Mouse (Mus musculus) left cerebral cortex, postnatal 10 days (tissue): ENCODE data around the gene Tgds. TPM values are rescaled to one million over a fixed set of nuclear protein-coding genes. Genes with fewer than 3 reads are reported as not detected.
A peak's percentile ranks its signal among the peaks of the same experiment; 100 is the strongest.
"Not testable (repeated sequence)": the region's sequence is repeated elsewhere in the genome, so short reads cannot be mapped to it uniquely, and the experiment has no call there.

Source experiments
- DNase-seq, 2 experiments: peaks; one replicate each; pipeline ENCODE4 v3.0.0; 2021 to 2022; ENCODE audit warnings: low spot score in 2 of 2, mixed read lengths in 1 of 2; ENCODE audit errors: extremely low spot score in 1 of 2
- intact Hi-C: fragments of 180-260 bp; cut with DNase I; formaldehyde crosslinking; loops from one replicate; pipeline ENCODE4 v1.15.1; 2025
- total RNA-seq, 2 experiments: library from RNA; stranded (reverse); gene quantifications; 2 replicates each; pipeline ENCODE4 v1.2.3; 2021

Tgds gene
- 1 to 10 TPM; 8.7 to 9.6 TPM for total RNA-seq

- intact Hi-C loops: loop anchor here (5.0 kb wide), 1 partner anchor 130 kb away; no protein-coding TSS in a partner anchor
- DNase-seq: peak; percentile 98 to 100
Measured at GRCm38 (mm10) chr14:118132642-118132977, at the start of gene Tgds. TSS of gene Tgds (minus strand) at chr14:118132755.

- DNase-seq: peak; percentile 29 to 69
- intact Hi-C loops: no loop called here
Measured at GRCm38 (mm10) chr14:118180711-118181177, 48.2 kb upstream of the Tgds start.

- intact Hi-C loops: no loop called here
- peak in 1 of 2 experiments; percentile 66 for DNase-seq
Measured at GRCm38 (mm10) chr14:118180117-118180557, 47.6 kb upstream of the Tgds start.

- intact Hi-C loops: loop anchor here (10.0 kb wide), 1 partner anchor 415 kb away; no protein-coding TSS in a partner anchor
- no peak for DNase-seq
Measured at GRCm38 (mm10) chr14:118179701-118180100, 47.1 kb upstream of the Tgds start.

GRCm38 (mm10) chr14:118179251-118179650 lies 46.7 kb upstream of the Tgds start:
- no peak for DNase-seq
- intact Hi-C loops: loop anchor here (10.0 kb wide), 1 partner anchor 416 kb away; no protein-coding TSS in a partner anchor

- intact Hi-C loops: loop anchor here (10.0 kb wide), 1 partner anchor 419 kb away; no protein-coding TSS in a partner anchor
- DNase-seq: no peak
Measured at GRCm38 (mm10) chr14:118175694-118176085, 43.1 kb upstream of the Tgds start.

- no peak for DNase-seq
- intact Hi-C loops: loop anchor here (10.0 kb wide), 1 partner anchor 420 kb away; no protein-coding TSS in a partner anchor
Measured at GRCm38 (mm10) chr14:118175071-118175693, 42.6 kb upstream of the Tgds start.

- DNase-seq: no peak
- intact Hi-C loops: loop anchor here (10.0 kb wide), 1 partner anchor 421 kb away; no protein-coding TSS in a partner anchor
Measured at GRCm38 (mm10) chr14:118173590-118174203, 41.1 kb upstream of the Tgds start.

DNA sequence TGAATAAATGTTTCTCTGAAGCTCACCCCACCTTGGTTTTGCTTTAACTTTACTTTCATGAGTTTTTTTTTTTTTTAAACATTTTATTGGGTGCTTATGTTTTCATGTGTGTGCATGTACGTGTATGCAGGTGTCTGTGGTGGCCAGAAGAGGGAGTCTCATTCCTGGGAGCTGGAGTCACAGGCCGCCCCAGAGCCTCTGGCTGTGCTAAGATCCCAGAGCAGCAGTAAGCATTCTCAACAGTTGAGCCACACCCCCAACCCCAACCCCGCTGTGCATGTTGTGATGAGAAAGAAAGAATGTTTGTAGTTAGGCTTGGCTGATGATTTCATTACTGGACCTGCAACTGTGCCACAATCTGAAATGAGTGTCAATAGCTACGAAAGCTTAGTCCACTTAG lies 36.2 kb upstream of the Tgds start:
- intact Hi-C loops: no loop called here

DNA sequence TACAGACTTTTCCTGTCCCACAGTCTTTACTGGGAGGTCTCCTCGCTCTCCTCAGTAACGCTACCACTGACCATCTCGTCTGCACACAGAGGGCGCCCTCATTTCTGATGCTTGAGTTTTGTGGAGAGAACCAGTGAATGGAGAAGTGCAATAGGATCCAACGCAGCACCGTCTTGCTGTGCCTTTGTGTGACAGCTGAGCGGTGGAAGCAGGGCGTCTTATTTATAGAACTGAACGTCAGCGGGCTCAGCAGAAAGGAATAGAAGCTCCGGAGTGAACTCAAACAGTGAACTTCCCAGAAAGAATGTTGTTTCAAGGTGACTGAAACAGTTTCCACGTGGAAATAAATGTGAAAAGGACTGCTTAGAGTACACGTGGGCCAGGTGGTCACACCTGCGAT lies 30.1 kb upstream of the Tgds start:
- intact Hi-C loops: no loop called here
- DNase-seq: no peak

More for the DNA sequence above, 36.2 kb upstream of the Tgds start:
- DNase-seq: no peak

- DNase-seq: no peak
- intact Hi-C loops: no loop called here
Measured at GRCm38 (mm10) chr14:118161751-118162150, 29.2 kb upstream of the Tgds start.

- DNase-seq: no peak
- intact Hi-C loops: no loop called here
Measured at GRCm38 (mm10) chr14:118157146-118157545, 24.6 kb upstream of the Tgds start.

DNA sequence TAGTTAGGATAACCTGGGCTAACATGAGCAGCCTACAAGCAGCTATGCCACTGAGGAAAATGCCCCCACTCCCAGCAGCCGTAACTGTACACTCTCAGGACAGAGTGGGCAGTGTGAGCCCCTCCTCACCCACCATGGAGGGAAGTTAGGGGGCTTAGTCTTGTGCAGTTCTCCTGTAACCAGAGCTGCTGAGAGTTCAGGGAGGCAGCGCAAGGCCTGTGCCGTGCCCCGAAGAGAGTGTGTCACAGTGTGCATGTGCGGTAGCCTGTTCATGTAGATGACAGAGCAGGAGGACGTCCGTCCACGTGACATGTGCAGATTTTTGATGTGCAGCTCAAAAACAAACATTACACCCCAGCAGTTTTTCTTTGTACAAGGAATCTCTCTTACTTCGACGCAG lies 24.2 kb upstream of the Tgds start:
- intact Hi-C loops: no loop called here
- no peak for DNase-seq

DNA sequence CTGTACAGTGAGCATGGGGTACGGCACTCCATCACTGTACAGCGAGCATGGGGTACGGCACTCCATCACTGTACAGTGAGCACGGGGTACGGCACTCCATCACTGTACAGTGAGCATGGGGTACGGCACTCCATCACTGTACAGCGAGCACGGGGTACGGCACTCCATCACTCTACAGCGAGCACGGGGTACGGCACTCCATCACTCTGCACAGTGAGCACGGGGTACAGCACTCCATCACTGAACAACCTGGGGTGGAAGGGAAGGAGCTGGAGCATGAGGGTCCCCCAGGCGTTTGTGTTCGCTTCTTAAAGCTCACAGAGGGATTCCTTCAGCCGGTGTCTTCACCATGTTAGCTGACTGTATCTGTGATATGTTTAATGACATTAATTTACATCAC lies 23.5 kb upstream of the Tgds start:
- intact Hi-C loops, DNase-seq: not testable (repeated sequence)

DNA sequence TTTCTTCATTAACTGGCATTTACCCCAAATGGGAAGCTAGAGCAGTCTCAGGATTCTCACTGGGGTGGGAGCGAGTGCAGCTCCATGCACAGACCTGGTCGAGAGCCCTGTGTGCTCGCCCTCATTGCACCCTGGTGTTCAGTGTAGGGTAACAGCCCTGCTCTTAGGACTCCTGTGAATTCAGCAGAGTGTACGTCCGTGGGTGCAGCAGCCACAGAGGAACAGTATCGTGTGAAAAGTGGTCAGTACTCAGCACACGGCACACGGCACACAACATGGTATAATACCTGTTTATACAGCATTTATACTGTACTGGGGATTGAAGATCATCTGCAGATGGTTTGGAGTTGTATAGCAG lies 19.7 kb upstream of the Tgds start:
- DNase-seq: no peak
- intact Hi-C loops: loop anchor here (5.0 kb wide), 1 partner anchor 145 kb away; no protein-coding TSS in a partner anchor

- intact Hi-C loops: loop anchor here (5.0 kb wide), 1 partner anchor 144 kb away; no protein-coding TSS in a partner anchor
- DNase-seq: no peak
Measured at GRCm38 (mm10) chr14:118151651-118152293, 19.2 kb upstream of the Tgds start.

DNA sequence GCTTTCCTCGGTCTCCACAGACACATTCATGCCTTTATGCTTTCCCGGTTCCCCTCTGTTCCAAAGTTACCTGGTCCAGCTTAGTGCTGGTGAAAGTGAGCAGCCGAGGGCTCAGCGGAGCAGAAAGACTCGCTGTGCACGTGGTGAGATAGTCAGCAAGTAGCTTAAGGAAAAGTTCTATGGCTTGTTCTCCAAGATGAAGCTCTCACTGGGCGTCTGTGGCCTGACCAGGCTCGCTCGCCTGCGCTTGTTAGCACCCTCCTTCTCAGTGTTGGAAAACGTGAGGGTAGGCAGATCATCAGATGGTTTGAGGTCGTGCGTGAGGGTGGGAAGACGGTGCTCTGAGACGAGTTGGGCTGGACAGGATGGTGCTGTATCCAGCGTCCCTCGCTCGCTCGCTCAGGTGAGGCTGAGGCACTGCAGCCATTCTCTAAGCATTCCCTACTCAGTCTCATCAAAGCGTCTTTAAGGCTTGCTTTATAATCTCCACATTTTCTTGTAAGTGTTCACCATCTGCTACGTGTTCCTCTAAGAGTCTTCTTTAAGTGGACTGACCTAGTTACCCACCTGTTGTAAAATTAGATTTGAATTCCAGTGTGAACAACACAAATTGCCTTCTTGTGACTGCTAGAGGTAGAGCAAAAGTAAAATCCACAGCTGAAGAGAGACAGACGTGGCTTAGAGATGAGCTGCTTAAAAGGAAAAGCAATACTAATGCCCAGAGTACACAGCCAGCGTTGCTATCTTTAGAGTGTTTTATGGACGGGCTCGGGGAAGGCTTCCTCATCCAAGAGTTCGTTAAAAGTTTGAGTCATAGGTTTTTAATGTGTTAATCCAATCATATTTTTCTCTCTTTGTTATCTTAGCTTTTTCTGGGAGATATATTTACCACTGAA lies 18.3 kb upstream of the Tgds start:
- intact Hi-C loops: loop anchor here (5.0 kb wide), 1 partner anchor 144 kb away; no protein-coding TSS in a partner anchor
- no peak for DNase-seq

- intact Hi-C loops: no loop called here
- no peak for DNase-seq
Measured at GRCm38 (mm10) chr14:118148554-118148953, 16.0 kb upstream of the Tgds start.

- no peak for DNase-seq
- intact Hi-C loops: no loop called here
Measured at GRCm38 (mm10) chr14:118148046-118148445, 15.5 kb upstream of the Tgds start.
